Comparison of ENCODE assay signal across 8 mouse cellular contexts in genomic region chr2:15055741-15056151, GRCm38 (mm10). TPM values are rescaled to one million over a fixed set of nuclear protein-coding genes. Genes with fewer than 3 reads are reported as not detected.
A peak's percentile ranks its signal among the peaks of the same experiment; 100 is the strongest.
DNase-seq lines count a peak whose midpoint lies in the region; ATAC-seq and TF ChIP-seq lines count a peak whose summit lies in the region.

No protein-coding gene starts in this region.

- H3K4me3 ChIP-seq in heart, embryonic 14.5 days (ENCODE audit: control insufficient read depth in 1 of 2, insufficient read depth in 1 of 2, low read depth in 1 of 2, low read length in 2 of 2), result peak overlapping the region; percentile 91 to 100
- peak overlapping the region; percentile 92 to 97 for H3K4me3 ChIP-seq in MEL (ENCODE audit: control insufficient read depth in 1 of 2, insufficient read depth in 1 of 2, low read depth in 2 of 2, low read length in 2 of 2)
- H3K4me3 ChIP-seq in forebrain, postnatal 0 days (ENCODE audit: low read depth, low read length), result peak overlapping the region; percentile 99
- H3K4me3 ChIP-seq in lung, embryonic 15.5 days, result peak overlapping the region; percentile 79
- peak overlapping the region; percentile 79 for H3K4me3 ChIP-seq in stomach, embryonic 15.5 days (replicated peaks)

- H3K36me3 ChIP-seq in heart, embryonic 14.5 days (ENCODE audit: control insufficient read depth, insufficient read depth, low read length), result no peaks in the 10 kb centered on the region
- peaks cover 0 to 16% of the 10 kb centered on the region in 2 experiments; a peak in 2 of 4 replicates for H3K36me3 ChIP-seq in MEL (ENCODE audit: control insufficient read depth in 1 of 2, insufficient read depth in 2 of 2, low read length in 2 of 2)
- no peaks in the 10 kb centered on the region for H3K36me3 ChIP-seq in forebrain, postnatal 0 days (ENCODE audit: insufficient read depth)
- 0 out of 2 replicates have a peak, but pooled peaks cover 3% of the 10 kb centered on the region for H3K36me3 ChIP-seq in lung, embryonic 15.5 days
- no peaks in the 10 kb centered on the region for H3K36me3 ChIP-seq in stomach, embryonic 15.5 days

- H3K27me3 ChIP-seq in heart, embryonic 14.5 days (ENCODE audit: control insufficient read depth, insufficient read depth, low read length), result no peaks in the 10 kb centered on the region
- no peaks in the 10 kb centered on the region for H3K27me3 ChIP-seq in MEL (ENCODE audit: control insufficient read depth in 1 of 2, insufficient read depth in 2 of 2, low read length in 2 of 2)
- no peaks in the 10 kb centered on the region for H3K27me3 ChIP-seq in forebrain, postnatal 0 days (ENCODE audit: insufficient read depth, low read length)
- H3K27me3 ChIP-seq in lung, embryonic 15.5 days, result no peaks in the 10 kb centered on the region
- no peaks in the 10 kb centered on the region for H3K27me3 ChIP-seq in stomach, embryonic 15.5 days (replicated peaks)

- intact Hi-C loops in left cerebral cortex, postnatal 36 days (cut with DNase I), result no loop called here

- peak overlapping the region; percentile 96 for H3K9ac ChIP-seq in heart, embryonic 14.5 days (ENCODE audit: low read length)
- H3K9ac ChIP-seq in MEL (ENCODE audit: control insufficient read depth, low read depth, low read length, poor library complexity, severe bottlenecking), result peak overlapping the region; percentile 90
- peak overlapping the region; percentile 97 for H3K9ac ChIP-seq in forebrain, postnatal 0 days
- peak overlapping the region; percentile 94 for H3K9ac ChIP-seq in lung, embryonic 15.5 days
- peak overlapping the region; percentile 89 for H3K9ac ChIP-seq in stomach, embryonic 15.5 days

- peaks cover 2 to 17% of the 10 kb centered on the region in 2 experiments; a peak in 3 of 4 replicates for H3K4me1 ChIP-seq in heart, embryonic 14.5 days (ENCODE audit: control insufficient read depth in 2 of 2, insufficient read depth in 2 of 2, low read length in 2 of 2)
- peaks cover 0 to 7% of the 10 kb centered on the region in 2 experiments; a peak in 1 of 4 replicates for H3K4me1 ChIP-seq in MEL (ENCODE audit: control insufficient read depth in 1 of 2, insufficient read depth in 2 of 2, low read length in 2 of 2)
- peaks cover 13% of the 10 kb centered on the region for H3K4me1 ChIP-seq in forebrain, postnatal 0 days (ENCODE audit: insufficient read depth)
- peaks cover 29% of the 10 kb centered on the region for H3K4me1 ChIP-seq in lung, embryonic 15.5 days
- H3K4me1 ChIP-seq in stomach, embryonic 15.5 days, result 0 out of 2 replicates have a peak, but pooled peaks cover 7% of the 10 kb centered on the region

- H3K4me2 ChIP-seq in heart, embryonic 14.5 days (ENCODE audit: low read length), result peak overlapping the region; percentile 67
- H3K4me2 ChIP-seq in forebrain, postnatal 0 days (ENCODE audit: low read depth), result peak overlapping the region; percentile 64
- peak overlapping the region; percentile 54 for H3K4me2 ChIP-seq in lung, embryonic 15.5 days
- H3K4me2 ChIP-seq in stomach, embryonic 15.5 days, result peak overlapping the region; percentile 56

- no peak for DNase-seq in heart, adult 18-20 months
- DNase-seq in MEL (ENCODE audit: low read depth, low spot score), result peak; percentile 56
- DNase-seq in forebrain, postnatal 0 days, result no peak
- DNase-seq in left cerebral cortex, postnatal 36 days (ENCODE audit: low spot score in 2 of 2), result no peak
- DNase-seq in adrenal gland, adult (ENCODE audit: inconsistent age in 2 of 2, low spot score in 1 of 2), result no peak

- 2% methylated on average over 15 of the region's 15 CpGs for WGBS in heart, embryonic 14.5 days
- under 1% methylated on average over 15 of the region's 15 CpGs for WGBS in forebrain, postnatal 0 days
- under 1% methylated on average over 15 of the region's 15 CpGs for WGBS in lung, embryonic 15.5 days
- under 1% methylated on average over 15 of the region's 15 CpGs for WGBS in stomach, embryonic 15.5 days

- peak overlapping the region; percentile 89 to 95; a peak in 3 of 4 replicates for H3K27ac ChIP-seq in heart, embryonic 14.5 days (replicated peaks in 1 of 2; ENCODE audit: control insufficient read depth in 1 of 2, insufficient read depth in 1 of 2, low read depth in 2 of 2, low read length in 2 of 2)
- peak overlapping the region; percentile 36 for H3K27ac ChIP-seq in MEL (ENCODE audit: control insufficient read depth, low read depth, low read length)
- H3K27ac ChIP-seq in forebrain, postnatal 0 days (ENCODE audit: low read depth, low read length), result peak overlapping the region; percentile 92
- peak overlapping the region; percentile 91 for H3K27ac ChIP-seq in lung, embryonic 15.5 days
- peak overlapping the region; percentile 92 for H3K27ac ChIP-seq in stomach, embryonic 15.5 days

- no peak for TF ChIP-seq CTCF in MEL (IDR thresholded peaks at IDR 0.05 in 2 of 3, conservative IDR thresholded peaks at IDR 0.05 in 1 of 3; ENCODE audit: control insufficient read depth in 1 of 3, insufficient read depth in 1 of 3, low read depth in 2 of 3, low read length in 3 of 3, poor library complexity in 1 of 3, severe bottlenecking in 1 of 3)
- TF ChIP-seq CTCF in forebrain, postnatal 0 days (IDR thresholded peaks at IDR 0.05; ENCODE audit: low read depth), result no peak

- ATAC-seq in heart, embryonic 14.5 days (ENCODE audit: insufficient number of reproducible peaks, insufficient read depth, low FRiP score, low read depth), result no peak
- no peak for ATAC-seq in forebrain, postnatal 0 days
- ATAC-seq in lung, embryonic 15.5 days (ENCODE audit: borderline replicate concordance, extremely low read depth, low FRiP score, low TSS enrichment), result no peak
- ATAC-seq in stomach, embryonic 15.5 days (ENCODE audit: insufficient read depth, low FRiP score, low read depth), result no peak

- H3K79me2 ChIP-seq in MEL (ENCODE audit: control insufficient read depth, insufficient read depth, low read length, poor library complexity), result peaks cover 19% of the 10 kb centered on the region

- no peak for TF ChIP-seq RAD21 in MEL (IDR thresholded peaks at IDR 0.05; ENCODE audit: low read depth, low read length)

- TF ChIP-seq EP300 in MEL (IDR thresholded peaks at IDR 0.05; ENCODE audit: low read depth in 1 of 2, low read length in 2 of 2), result no peak

- TF ChIP-seq POLR2A in MEL (IDR thresholded peaks at IDR 0.05; ENCODE audit: control insufficient read depth in 1 of 2, insufficient read depth in 1 of 2, low read depth in 1 of 2, low read length in 2 of 2, poor library complexity in 1 of 2), result no peak

- H3K9me3 ChIP-seq in heart, embryonic 14.5 days (ENCODE audit: control insufficient read depth, low read length), result no peaks in the 10 kb centered on the region
- H3K9me3 ChIP-seq in MEL (replicated peaks; ENCODE audit: insufficient read depth, low read length), result no peaks in the 10 kb centered on the region
- no peaks in the 10 kb centered on the region for H3K9me3 ChIP-seq in forebrain, postnatal 0 days (ENCODE audit: low read length)
- no peaks in the 10 kb centered on the region for H3K9me3 ChIP-seq in lung, embryonic 15.5 days
- H3K9me3 ChIP-seq in stomach, embryonic 15.5 days, result no peaks in the 10 kb centered on the region

TF ChIP-seq in MEL, 35 proteins besides CTCF, POLR2A, EP300 and RAD21:
- TF ChIP-seq NELFE (IDR thresholded peaks at IDR 0.05; ENCODE audit: low read depth, low read length), result no peak
- no peak for TF ChIP-seq UBTF (IDR thresholded peaks at IDR 0.05; ENCODE audit: borderline replicate concordance, insufficient read depth, low read depth, low read length)
- TF ChIP-seq HCFC1 (IDR thresholded peaks at IDR 0.05; ENCODE audit: low read depth, low read length), result no peak
- TF ChIP-seq TCF12 (IDR thresholded peaks at IDR 0.05; ENCODE audit: low read depth, low read length), result no peak
- TF ChIP-seq ETS1 (IDR thresholded peaks at IDR 0.05; ENCODE audit: low read depth, low read length), result 0 out of 2 replicates have a peak, but pooled peaks have one; percentile 14
- peak; percentile 82 for TF ChIP-seq ZNF384 (IDR thresholded peaks at IDR 0.05; ENCODE audit: low read depth, low read length)
- peak; percentile 53 for TF ChIP-seq SIN3A (IDR thresholded peaks at IDR 0.05; ENCODE audit: low read length)
- TF ChIP-seq USF2 (IDR thresholded peaks at IDR 0.05; ENCODE audit: borderline replicate concordance in 1 of 2, insufficient read depth in 1 of 2, low read depth in 1 of 2, low read length in 2 of 2), result no peak
- peak; percentile 30; the same call in 1 of the 2 replicates for TF ChIP-seq MAX (IDR thresholded peaks at IDR 0.05; ENCODE audit: low read length)
- TF ChIP-seq BHLHE40 (IDR thresholded peaks at IDR 0.05; ENCODE audit: borderline replicate concordance, low read depth, low read length), result no peak
- no peak for TF ChIP-seq ZC3H11A (IDR thresholded peaks at IDR 0.05; ENCODE audit: low read depth, low read length)
- no peak for TF ChIP-seq TAL1 (IDR thresholded peaks at IDR 0.05; ENCODE audit: low read length)
- no peak for TF ChIP-seq SMC3 (IDR thresholded peaks at IDR 0.05; ENCODE audit: low read depth, low read length)
- peak; percentile 48 for TF ChIP-seq MXI1 (IDR thresholded peaks at IDR 0.05; ENCODE audit: low read depth, low read length)
TF ChIP-seq in MEL: peak in this region for 5.

RNA-seq across cellular contexts. Expression of gene Nsun6, which starts 0.9 kb away (rescaled TPM):
- 7.2 and 7.3 TPM in 2 replicates for polyA plus RNA-seq in heart, embryonic 14.5 days (2014; fragmentation: Nextera tagmentation; extraction: Ambion mirVana)
- total RNA-seq in heart, adult 18-20 months (2021), result 1 to 10 TPM; 5.5 to 5.8 TPM
- total RNA-seq in MEL (2012; rRNA removed), result 4.2 and 5.4 TPM in 2 replicates
- 1 to 10 TPM in 1 of 2 experiments, not detected in 1; 6.3 TPM for polyA plus RNA-seq in MEL (2012; ENCODE audit: insufficient read depth in 1 of 2, insufficient read length in 2 of 2, low read depth in 1 of 2, low replicate concordance in 2 of 2, missing spikeins in 1 of 2)
- 12.4 and 19.2 TPM in 2 replicates for total RNA-seq in forebrain, postnatal 0 days (2014; rRNA removed)
- polyA plus RNA-seq in forebrain, postnatal 0 days (2015; fragmentation: Nextera tagmentation; extraction: Ambion mirVana), result 12.4 and 13.7 TPM in 2 replicates
- 12.2 and 15.0 TPM in 2 replicates for polyA plus RNA-seq in lung, embryonic 15.5 days (2015; fragmentation: Nextera tagmentation; extraction: Ambion mirVana)
- polyA plus RNA-seq in stomach, embryonic 15.5 days (2015; fragmentation: Nextera tagmentation; extraction: Ambion mirVana), result 8.5 and 10.0 TPM in 2 replicates
- total RNA-seq in left cerebral cortex, postnatal 36 days (2021), result 10 to 100 TPM; 10.0 to 12.2 TPM

RNA-seq across cellular contexts. Expression of gene Arl5b, which starts 6.6 kb away (rescaled TPM):
- polyA plus RNA-seq in heart, embryonic 14.5 days (2014; fragmentation: Nextera tagmentation; extraction: Ambion mirVana), result 22.4 and 22.5 TPM in 2 replicates
- 10 to 100 TPM; 20.5 to 22.6 TPM for total RNA-seq in heart, adult 18-20 months (2021)
- 10.7 and 12.8 TPM in 2 replicates for total RNA-seq in MEL (2012; rRNA removed)
- 10 to 100 TPM in 1 of 2 experiments, not detected in 1; 10.6 TPM for polyA plus RNA-seq in MEL (2012; ENCODE audit: insufficient read depth in 1 of 2, insufficient read length in 2 of 2, low read depth in 1 of 2, low replicate concordance in 2 of 2, missing spikeins in 1 of 2)
- 32.4 and 41.1 TPM in 2 replicates for total RNA-seq in forebrain, postnatal 0 days (2014; rRNA removed)
- 8.2 and 13.1 TPM in 2 replicates for polyA plus RNA-seq in forebrain, postnatal 0 days (2015; fragmentation: Nextera tagmentation; extraction: Ambion mirVana)
- 33.3 and 33.5 TPM in 2 replicates for polyA plus RNA-seq in lung, embryonic 15.5 days (2015; fragmentation: Nextera tagmentation; extraction: Ambion mirVana)
- polyA plus RNA-seq in stomach, embryonic 15.5 days (2015; fragmentation: Nextera tagmentation; extraction: Ambion mirVana), result 24.4 and 26.2 TPM in 2 replicates
- total RNA-seq in left cerebral cortex, postnatal 36 days (2021), result 10 to 100 TPM; 23.2 to 24.3 TPM

Comparison
In these comparisons a context has a peak if more than half of its experiments do, and no peak if none do; other contexts are left out.
1. H3K27ac ChIP-seq: peak in every context shown above with its lines; median percentile 92 in heart, embryonic 14.5 days; 92 in forebrain, postnatal 0 days; 92 in stomach, embryonic 15.5 days; 91 in lung, embryonic 15.5 days; 36 in MEL.